In the genomic region with DNA sequence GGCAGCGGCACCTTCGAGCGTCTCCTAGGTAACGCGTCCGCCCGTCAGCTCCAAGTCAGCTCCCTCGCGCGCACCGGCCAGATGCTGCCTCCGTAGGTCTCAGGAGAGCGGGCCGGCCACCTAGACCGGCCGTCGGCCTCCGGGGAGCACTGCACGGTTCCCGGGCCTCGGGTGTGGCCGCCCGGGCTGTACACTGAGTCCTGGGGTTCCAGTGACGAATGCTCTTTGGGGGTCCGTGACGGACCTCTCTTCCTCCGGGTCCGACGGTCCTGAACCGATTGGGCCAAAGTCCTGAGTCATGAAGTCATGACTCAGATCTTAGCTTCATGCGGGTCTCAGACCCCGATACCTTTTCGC, we compare ENCODE assay signal across 8 mouse cellular contexts. TPM values are rescaled to one million over a fixed set of nuclear protein-coding genes. Genes with fewer than 3 reads are reported as not detected.
DNase-seq lines count a peak whose midpoint lies in the region; ATAC-seq and TF ChIP-seq lines count a peak whose summit lies in the region.

No protein-coding gene starts in this region.

- TF ChIP-seq CTCF in CH12.LX (conservative IDR thresholded peaks at IDR 0.05 in 1 of 2, IDR thresholded peaks at IDR 0.05 in 1 of 2; ENCODE audit: low read depth in 2 of 2, low read length in 2 of 2): no peak
- TF ChIP-seq CTCF in liver, embryonic 14.5 days (IDR thresholded peaks at IDR 0.05; ENCODE audit: low read depth): no peak

- no peak for TF ChIP-seq RAD21 in CH12.LX (IDR thresholded peaks at IDR 0.05; ENCODE audit: low read depth, low read length)

- H3K4me2 ChIP-seq in heart, embryonic 12.5 days: peak overlapping the region; percentile 93
- peak overlapping the region; percentile 79 for H3K4me2 ChIP-seq in CH12.LX (ENCODE audit: insufficient read depth, low read depth, poor library complexity, severe bottlenecking)
- H3K4me2 ChIP-seq in forebrain, embryonic 13.5 days: peak overlapping the region; percentile 93
- peak overlapping the region; percentile 98 for H3K4me2 ChIP-seq in liver, embryonic 14.5 days (ENCODE audit: low read depth)

- no peaks in the 10 kb centered on the region for H3K27me3 ChIP-seq in heart, embryonic 12.5 days (replicated peaks)
- no peaks in the 10 kb centered on the region for H3K27me3 ChIP-seq in CH12.LX (replicated peaks)
- H3K27me3 ChIP-seq in forebrain, embryonic 13.5 days: no peaks in the 10 kb centered on the region
- no peaks in the 10 kb centered on the region for H3K27me3 ChIP-seq in liver, embryonic 14.5 days (ENCODE audit: control insufficient read depth, insufficient read depth, low read length)

- in situ Hi-C loops in CH12.LX (cut with MboI; ENCODE audit: low pct_ligation_motif_present, low pct_unique_long_range_greater_than_20kb, low sequenced_read_pairs): no loop called here

- no peaks in the 10 kb centered on the region for H3K9me3 ChIP-seq in heart, embryonic 12.5 days (replicated peaks)
- no peaks in the 10 kb centered on the region for H3K9me3 ChIP-seq in CH12.LX (replicated peaks; ENCODE audit: low read length)
- H3K9me3 ChIP-seq in forebrain, embryonic 13.5 days (replicated peaks): no peaks in the 10 kb centered on the region
- no peaks in the 10 kb centered on the region for H3K9me3 ChIP-seq in liver, embryonic 14.5 days (ENCODE audit: control insufficient read depth, low read length)

- no peak overlapping the region for H3K27ac ChIP-seq in heart, embryonic 12.5 days (ENCODE audit: poor library complexity, severe bottlenecking)
- H3K27ac ChIP-seq in CH12.LX (ENCODE audit: insufficient read depth, low read depth): no peak overlapping the region; the same call in 1 of the 2 replicates
- H3K27ac ChIP-seq in forebrain, embryonic 13.5 days: peak overlapping the region; percentile 15; the same call in 1 of the 2 replicates
- H3K27ac ChIP-seq in liver, embryonic 14.5 days: peak overlapping the region; percentile 41

- no peak for ATAC-seq in heart, embryonic 12.5 days (ENCODE audit: insufficient number of reproducible peaks, low FRiP score)
- peak; percentile 71 for ATAC-seq in forebrain, embryonic 13.5 days
- peak; percentile 70 for ATAC-seq in liver, embryonic 14.5 days (ENCODE audit: insufficient read depth)

- 1% methylated on average over 33 of the region's 33 CpGs for WGBS in heart, embryonic 12.5 days
- WGBS in forebrain, embryonic 13.5 days: 2% methylated on average over 33 of the region's 33 CpGs
- WGBS in liver, embryonic 14.5 days (ENCODE audit: insufficient replicate concordance): under 1% methylated on average over 33 of the region's 33 CpGs

- no peak for DNase-seq in heart, adult 11 months
- no peak for DNase-seq in CH12.LX (ENCODE audit: extremely low read depth)
- no peak for DNase-seq in liver, embryonic 14.5 days (ENCODE audit: low read depth in 3 of 3, low spot score in 3 of 3)
- DNase-seq in left cerebral cortex, adult 11 months (ENCODE audit: low spot score): no peak
- DNase-seq in cerebellum, postnatal 14 days: no peak
- no peak for DNase-seq in embryo, embryonic 9.5 days (ENCODE audit: extremely low spot score)

- H3K9ac ChIP-seq in heart, embryonic 12.5 days: peak overlapping the region; percentile 89
- H3K9ac ChIP-seq in CH12.LX (ENCODE audit: insufficient read depth, low read depth): peak overlapping the region; percentile 83
- H3K9ac ChIP-seq in forebrain, embryonic 13.5 days: peak overlapping the region; percentile 91
- peak overlapping the region; percentile 86 for H3K9ac ChIP-seq in liver, embryonic 14.5 days (replicated peaks)

- dilution Hi-C loops in CH12.LX (cut with MboI; ENCODE audit: extremely low pct_ligation_motif_present, extremely low pct_unique_long_range_greater_than_20kb, low sequenced_read_pairs): no loop called here

- H3K4me1 ChIP-seq in heart, embryonic 12.5 days (replicated peaks): peaks cover 27% of the 10 kb centered on the region
- peaks cover 5 to 30% of the 10 kb centered on the region in 2 experiments; a peak in 3 of 4 replicates for H3K4me1 ChIP-seq in CH12.LX (ENCODE audit: control insufficient read depth in 1 of 2, insufficient read depth in 2 of 2)
- H3K4me1 ChIP-seq in forebrain, embryonic 13.5 days: peaks cover 27% of the 10 kb centered on the region
- peaks cover 10 to 13% of the 10 kb centered on the region in 2 experiments for H3K4me1 ChIP-seq in liver, embryonic 14.5 days (replicated peaks; ENCODE audit: control insufficient read depth in 2 of 2, insufficient read depth in 2 of 2, low read length in 1 of 2)

- no peak for TF ChIP-seq EP300 in CH12.LX (IDR thresholded peaks at IDR 0.05; ENCODE audit: low read length)
- no peak for TF ChIP-seq EP300 in liver, embryonic 14.5 days (IDR thresholded peaks at IDR 0.05; ENCODE audit: low read depth)

- TF ChIP-seq POLR2A in CH12.LX (IDR thresholded peaks at IDR 0.05; ENCODE audit: low read depth, low read length): no peak

- H3K4me3 ChIP-seq in heart, embryonic 12.5 days: peak overlapping the region; percentile 96
- H3K4me3 ChIP-seq in CH12.LX (replicated peaks in 1 of 3; ENCODE audit: low read depth in 2 of 3, low read length in 2 of 3, poor library complexity in 1 of 3): peak overlapping the region; percentile 81 to 97 (median 91)
- H3K4me3 ChIP-seq in forebrain, embryonic 13.5 days: peak overlapping the region; percentile 95
- H3K4me3 ChIP-seq in liver, embryonic 14.5 days (ENCODE audit: insufficient read depth in 1 of 2, low read depth in 2 of 2, low read length in 2 of 2): peak overlapping the region; percentile 78 to 99

- H3K79me2 ChIP-seq in CH12.LX (replicated peaks; ENCODE audit: control insufficient read depth, extremely low read depth, insufficient read depth, poor library complexity, severe bottlenecking): peaks cover 28% of the 10 kb centered on the region

- peaks cover 60% of the 10 kb centered on the region for H3K36me3 ChIP-seq in heart, embryonic 12.5 days
- H3K36me3 ChIP-seq in CH12.LX (replicated peaks in 1 of 2; ENCODE audit: control insufficient read depth in 1 of 2, insufficient read depth in 1 of 2, low read length in 1 of 2): peaks cover 49 to 76% of the 10 kb centered on the region in 2 experiments
- peaks cover 65% of the 10 kb centered on the region for H3K36me3 ChIP-seq in forebrain, embryonic 13.5 days (ENCODE audit: poor library complexity, severe bottlenecking)
- H3K36me3 ChIP-seq in liver, embryonic 14.5 days (replicated peaks; ENCODE audit: control insufficient read depth, insufficient read depth, low read depth): peaks cover 26% of the 10 kb centered on the region

TF ChIP-seq in CH12.LX, 34 proteins besides CTCF, POLR2A, EP300 and RAD21:
- TF ChIP-seq ZMIZ1 (IDR thresholded peaks at IDR 0.05; ENCODE audit: low read depth, low read length): no peak
- 0 out of 2 replicates have a peak, but pooled peaks have one; percentile 5 for TF ChIP-seq MAZ (IDR thresholded peaks at IDR 0.05; ENCODE audit: low read depth, low read length)
- TF ChIP-seq RCOR1 (conservative IDR thresholded peaks at IDR 0.05; ENCODE audit: low read depth, low read length): 0 out of 2 replicates have a peak, but pooled peaks have one; percentile 59
- TF ChIP-seq MXI1 (IDR thresholded peaks at IDR 0.05; ENCODE audit: low read depth, low read length): peak; percentile 16; the same call in 1 of the 2 replicates
- TF ChIP-seq SIN3A (IDR thresholded peaks at IDR 0.05; ENCODE audit: low read length): peak; percentile 15; the same call in 1 of the 2 replicates

RNA-seq across cellular contexts. Expression of gene Arl16, which starts 0.3 kb away (rescaled TPM):
- polyA plus RNA-seq in heart, embryonic 12.5 days (2016; fragmentation: Nextera tagmentation; extraction: Ambion mirVana): 35.9 and 41.6 TPM in 2 replicates
- total RNA-seq in CH12.LX (2012; rRNA removed) (24.8 and 26.1 TPM in 2 replicates), CH12.LX (2014; rRNA removed) (34.6 and 42.6 TPM in 2 replicates)
- 19.8 and 22.8 TPM in 2 replicates for polyA plus RNA-seq in CH12.LX (2012; ENCODE audit: insufficient read length, low read depth)
- 49.8 and 56.5 TPM in 2 replicates for polyA plus RNA-seq in forebrain, embryonic 13.5 days (2015; fragmentation: Nextera tagmentation; extraction: Ambion mirVana)
- 9.9 and 11.2 TPM in 2 replicates for polyA plus RNA-seq in liver, embryonic 14.5 days (2012; rRNA removed)
- polyA plus RNA-seq in liver, embryonic 14.5 days (2014; fragmentation: Nextera tagmentation; extraction: Ambion mirVana): 11.3 and 13.0 TPM in 2 replicates

RNA-seq across cellular contexts. Expression of gene Ccdc137, which starts 9.8 kb away (rescaled TPM):
- 24.1 and 24.7 TPM in 2 replicates for polyA plus RNA-seq in heart, embryonic 12.5 days (2016; fragmentation: Nextera tagmentation; extraction: Ambion mirVana)
- total RNA-seq in CH12.LX (2012; rRNA removed): 30.1 and 43.9 TPM in 2 replicates
- total RNA-seq in CH12.LX (2014; rRNA removed): 54.6 and 61.1 TPM in 2 replicates
- polyA plus RNA-seq in CH12.LX (2012; ENCODE audit: insufficient read length, low read depth): 70.4 and 104 TPM in 2 replicates
- polyA plus RNA-seq in forebrain, embryonic 13.5 days (2015; fragmentation: Nextera tagmentation; extraction: Ambion mirVana): 30.9 and 31.3 TPM in 2 replicates
- polyA plus RNA-seq in liver, embryonic 14.5 days (2012; rRNA removed): 13.7 and 15.9 TPM in 2 replicates
- polyA plus RNA-seq in liver, embryonic 14.5 days (2014; fragmentation: Nextera tagmentation; extraction: Ambion mirVana): 11.0 and 11.1 TPM in 2 replicates

RNA-seq across cellular contexts. Expression of gene Oxld1, which starts 9.8 kb away (rescaled TPM):
- 14.9 and 15.2 TPM in 2 replicates for polyA plus RNA-seq in heart, embryonic 12.5 days (2016; fragmentation: Nextera tagmentation; extraction: Ambion mirVana)
- total RNA-seq in CH12.LX (2012; rRNA removed): 18.7 and 31.4 TPM in 2 replicates
- total RNA-seq in CH12.LX (2014; rRNA removed): 17.6 and 20.3 TPM in 2 replicates
- polyA plus RNA-seq in CH12.LX (2012; ENCODE audit: insufficient read length, low read depth): 10.4 and 12.2 TPM in 2 replicates
- polyA plus RNA-seq in forebrain, embryonic 13.5 days (2015; fragmentation: Nextera tagmentation; extraction: Ambion mirVana): 9.2 and 10.7 TPM in 2 replicates
- polyA plus RNA-seq in liver, embryonic 14.5 days (2012; rRNA removed): 5.3 and 5.8 TPM in 2 replicates
- polyA plus RNA-seq in liver, embryonic 14.5 days (2014; fragmentation: Nextera tagmentation; extraction: Ambion mirVana): 8.0 and 8.4 TPM in 2 replicates

RNA-seq across cellular contexts. Expression of gene Pde6g, which starts 14.4 kb away (rescaled TPM):
- 0.10 and 0.13 TPM in 2 replicates for polyA plus RNA-seq in heart, embryonic 12.5 days (2016; fragmentation: Nextera tagmentation; extraction: Ambion mirVana)
- total RNA-seq in CH12.LX (2012; rRNA removed) (0.34 TPM in 2 replicates), CH12.LX (2014; rRNA removed) (0.41 TPM in 1 of 2 replicates, not detected in the other)
- polyA plus RNA-seq in CH12.LX (2012; ENCODE audit: insufficient read length, low read depth): 0.31 and 0.34 TPM in 2 replicates
- polyA plus RNA-seq in forebrain, embryonic 13.5 days (2015; fragmentation: Nextera tagmentation; extraction: Ambion mirVana): 0.19 and 0.20 TPM in 2 replicates
- 0.19 and 0.25 TPM in 2 replicates for polyA plus RNA-seq in liver, embryonic 14.5 days (2012; rRNA removed)
- 0.15 and 0.23 TPM in 2 replicates for polyA plus RNA-seq in liver, embryonic 14.5 days (2014; fragmentation: Nextera tagmentation; extraction: Ambion mirVana)

RNA-seq across cellular contexts. Expression of gene Mrpl12, which starts 16.7 kb away (rescaled TPM):
- polyA plus RNA-seq in heart, embryonic 12.5 days (2016; fragmentation: Nextera tagmentation; extraction: Ambion mirVana): 208 and 219 TPM in 2 replicates
- 267 and 336 TPM in 2 replicates for total RNA-seq in CH12.LX (2012; rRNA removed)
- 47.5 and 60.3 TPM in 2 replicates for total RNA-seq in CH12.LX (2014; rRNA removed)
- polyA plus RNA-seq in CH12.LX (2012; ENCODE audit: insufficient read length, low read depth): 341 and 363 TPM in 2 replicates
- polyA plus RNA-seq in forebrain, embryonic 13.5 days (2015; fragmentation: Nextera tagmentation; extraction: Ambion mirVana): 127 TPM in 2 replicates
- polyA plus RNA-seq in liver, embryonic 14.5 days (2012; rRNA removed): 64.2 and 78.4 TPM in 2 replicates
- polyA plus RNA-seq in liver, embryonic 14.5 days (2014; fragmentation: Nextera tagmentation; extraction: Ambion mirVana): 127 and 130 TPM in 2 replicates

Comparison
In these comparisons a context has a peak if more than half of its experiments do, and no peak if none do; other contexts are left out.
1. H3K27ac ChIP-seq: peak in forebrain, embryonic 13.5 days (single experiment) and liver, embryonic 14.5 days (single experiment); none in heart, embryonic 12.5 days (single experiment) and CH12.LX (single experiment).
2. Peak in every context shown above with its lines, with median percentiles within 50 percentile points of each other: H3K4me2 ChIP-seq, H3K4me3 ChIP-seq and H3K9ac ChIP-seq.